Mouse (Mus musculus): ENCODE results near the gene Sdccag8.

The Sdccag8 gene

DNA sequence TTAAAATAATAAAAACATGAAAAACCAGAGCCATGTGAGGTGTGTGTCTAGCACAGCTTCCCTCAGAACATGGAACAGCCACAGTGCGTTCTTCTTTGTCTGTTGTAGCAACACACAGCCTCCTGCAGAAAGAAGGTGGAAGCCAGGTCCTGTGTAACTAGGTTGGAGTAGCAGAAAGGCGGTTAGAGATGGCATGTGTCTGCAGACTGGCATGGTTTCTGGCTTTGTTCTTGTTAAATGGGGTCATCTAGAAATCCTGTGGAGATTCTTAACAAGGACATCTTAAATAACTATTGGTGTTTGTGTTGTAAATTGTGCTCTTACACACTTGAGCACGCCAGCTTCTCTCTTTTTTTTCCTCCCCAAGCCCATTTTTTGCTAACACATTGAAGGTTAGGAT is 181.7 kb downstream of the Sdccag8 start:
- in situ Hi-C loops (cut with MboI; ENCODE audit: unreplicated experiment in 2 of 2): no loop called here

DNA sequence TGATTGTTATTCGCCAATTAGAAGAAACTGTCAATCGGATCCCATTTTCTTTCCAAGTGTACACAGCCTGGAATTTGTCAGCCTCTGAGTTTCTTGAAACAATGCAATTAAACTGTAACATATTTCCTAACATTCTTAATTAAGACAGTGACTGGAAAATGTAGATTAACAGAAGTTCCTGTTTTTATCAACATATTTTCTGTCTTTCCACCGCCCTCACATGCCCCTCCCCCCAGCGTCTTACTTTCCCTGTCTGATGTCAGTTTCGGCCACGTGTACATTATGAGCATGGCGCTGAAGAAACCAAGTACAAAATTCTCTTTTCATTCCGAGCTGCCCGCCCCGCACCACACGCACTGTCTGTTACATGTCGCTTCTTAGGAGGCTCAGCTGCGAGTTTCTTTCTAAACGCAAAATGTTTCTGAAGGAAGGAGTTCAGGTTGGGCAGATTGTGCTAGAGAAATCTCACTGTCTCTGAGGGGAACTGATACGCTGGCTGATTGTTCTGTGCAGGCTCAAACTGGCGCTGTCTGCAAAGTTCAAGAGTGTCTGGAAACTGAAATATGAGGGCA is 182.3 kb downstream of the Sdccag8 start:
- in situ Hi-C loops (cut with MboI; ENCODE audit: unreplicated experiment in 2 of 2): no loop called here

DNA sequence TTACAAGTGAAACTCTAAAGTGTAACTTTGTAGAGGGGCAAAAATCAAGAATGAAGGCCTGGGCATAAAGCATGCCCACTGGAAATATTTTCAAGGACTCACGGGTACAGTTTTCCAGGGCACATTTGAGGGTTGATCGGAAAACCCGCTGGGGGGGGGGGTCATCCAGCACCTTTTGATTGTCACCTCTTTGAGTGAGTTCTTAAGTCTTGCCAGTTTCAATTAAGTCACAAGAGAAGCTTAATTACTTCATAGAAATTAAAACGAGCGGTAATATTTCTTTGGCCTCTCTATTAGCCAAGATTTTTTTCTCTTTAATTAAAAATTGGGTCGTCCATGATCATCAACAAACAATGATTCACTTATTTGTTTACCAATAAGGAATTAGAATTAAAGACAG is 182.8 kb downstream of the Sdccag8 start:
- in situ Hi-C loops (cut with MboI; ENCODE audit: unreplicated experiment in 2 of 2): no loop called here

DNA sequence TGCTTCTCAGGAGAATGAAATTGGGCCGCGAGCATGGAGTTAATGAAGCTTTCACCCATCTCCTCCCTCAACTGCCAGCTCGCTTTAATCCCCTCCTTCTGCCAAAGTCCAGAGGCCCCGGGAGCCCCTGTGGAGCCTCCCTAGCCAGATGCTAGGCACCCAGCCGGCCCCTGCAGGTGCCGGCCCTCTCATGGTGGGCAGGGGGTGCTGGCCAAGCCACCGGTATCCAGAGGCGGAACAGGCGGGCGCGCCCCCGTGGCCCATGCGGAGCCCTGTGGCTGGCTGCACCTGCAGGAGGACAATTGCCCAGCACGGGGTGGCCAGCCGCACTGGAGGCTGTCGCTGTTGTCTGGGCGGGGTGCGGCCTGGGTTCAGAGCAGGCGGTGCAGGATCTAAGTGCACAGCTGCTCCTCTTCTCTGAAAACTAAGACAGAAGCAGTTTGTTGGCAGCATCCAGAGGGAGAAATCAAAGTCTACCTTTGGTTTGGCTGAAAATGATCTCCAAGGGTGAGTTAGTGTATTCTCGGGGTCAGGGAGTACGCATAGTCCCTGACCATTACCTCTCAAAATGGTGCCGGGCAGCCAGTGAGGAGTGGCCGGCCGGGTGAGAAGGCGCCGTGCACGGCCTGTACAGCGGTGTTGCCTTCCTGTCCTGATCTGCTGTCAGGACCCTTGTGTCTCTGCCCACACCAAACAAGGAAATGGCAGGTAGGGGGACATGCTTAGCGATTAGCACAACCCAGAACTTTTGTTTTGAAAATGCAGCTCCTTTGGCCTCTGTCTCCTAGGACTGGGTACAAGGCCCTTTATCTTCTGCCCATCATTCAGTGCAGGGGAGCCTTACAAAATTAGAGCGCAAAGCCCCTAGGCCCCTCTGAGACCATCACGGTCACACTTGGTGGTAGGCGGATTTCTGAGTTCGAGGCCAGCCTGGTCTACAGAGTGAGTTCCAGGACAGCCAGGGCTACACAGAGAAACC is 183.5 kb downstream of the Sdccag8 start:
- in situ Hi-C loops (cut with MboI; ENCODE audit: unreplicated experiment in 2 of 2): no loop called here

DNA sequence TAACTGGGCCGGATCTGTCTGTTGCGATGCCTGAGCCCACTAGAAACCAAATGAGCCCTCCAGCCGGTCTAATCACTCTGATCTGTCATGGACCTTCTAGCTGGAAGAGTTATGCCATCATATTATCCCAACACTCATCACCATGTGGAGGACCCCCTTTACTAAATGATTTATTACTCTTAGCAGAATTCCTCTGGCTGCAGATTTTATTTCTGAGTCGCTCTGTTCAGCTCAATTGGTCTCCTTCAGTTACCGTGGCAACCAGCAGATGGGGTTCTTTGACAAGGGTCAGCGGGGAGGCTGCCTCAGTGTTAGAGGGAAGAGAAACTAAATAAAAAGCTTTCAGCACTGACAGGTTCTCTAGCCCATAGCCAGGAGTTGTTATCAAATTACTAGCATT is 184.6 kb downstream of the Sdccag8 start:
- in situ Hi-C loops (cut with MboI; ENCODE audit: unreplicated experiment in 2 of 2): no loop called here

DNA sequence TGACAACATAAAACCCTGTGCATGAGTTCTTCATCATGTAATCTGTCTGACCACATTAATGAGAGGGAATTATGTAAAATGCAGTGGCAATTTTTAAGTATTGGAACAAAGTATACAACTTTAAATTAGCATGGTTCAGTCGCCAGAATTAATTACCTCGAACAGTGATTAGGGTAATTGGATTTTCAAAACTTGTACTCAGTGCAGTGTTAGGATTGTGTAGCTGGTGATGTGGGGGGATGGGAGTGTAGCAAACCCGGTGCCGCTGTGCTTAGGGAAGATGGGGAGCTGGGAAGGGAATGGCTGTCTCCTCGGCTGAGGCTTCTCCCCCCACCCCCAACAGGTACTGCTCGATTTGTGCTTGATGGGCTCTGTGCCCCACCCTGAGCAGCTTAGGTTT is 188.5 kb downstream of the Sdccag8 start:
- in situ Hi-C loops (cut with MboI; ENCODE audit: unreplicated experiment in 2 of 2): no loop called here

DNA sequence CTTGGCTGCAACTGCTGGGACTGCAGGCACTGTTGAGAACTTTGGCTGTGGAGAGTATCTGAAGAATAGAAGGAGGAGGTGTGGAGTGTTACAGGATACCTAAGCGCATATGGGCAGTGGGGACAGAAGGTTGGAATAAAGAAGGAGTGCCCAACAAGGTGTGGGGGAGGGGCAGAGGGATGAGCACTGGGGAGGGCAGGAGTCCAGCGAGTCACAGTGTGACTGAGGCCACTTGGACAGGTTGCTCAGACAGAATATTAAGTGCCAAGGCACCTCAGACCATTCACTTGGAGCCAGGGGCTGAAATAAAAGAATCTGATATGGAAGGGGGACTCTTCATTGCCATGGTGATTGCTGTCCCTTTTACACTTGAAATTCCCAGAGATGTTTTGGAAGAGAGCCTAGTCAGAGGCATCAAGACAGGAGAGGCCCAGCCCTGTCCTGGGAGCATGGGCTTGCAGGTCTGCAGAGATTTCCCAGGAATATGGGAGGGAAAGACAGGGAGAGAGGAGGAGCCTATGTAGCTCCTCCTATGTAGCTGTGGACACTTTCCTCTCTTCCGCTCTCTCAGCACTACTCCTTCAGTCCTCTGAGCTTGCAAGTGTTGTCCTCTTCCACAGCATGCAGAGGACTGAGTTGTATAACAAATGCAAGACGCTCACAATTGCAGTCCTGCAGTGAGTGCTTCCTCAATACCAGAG is 189.7 kb downstream of the Sdccag8 start:
- in situ Hi-C loops (cut with MboI; ENCODE audit: unreplicated experiment in 2 of 2): no loop called here

DNA sequence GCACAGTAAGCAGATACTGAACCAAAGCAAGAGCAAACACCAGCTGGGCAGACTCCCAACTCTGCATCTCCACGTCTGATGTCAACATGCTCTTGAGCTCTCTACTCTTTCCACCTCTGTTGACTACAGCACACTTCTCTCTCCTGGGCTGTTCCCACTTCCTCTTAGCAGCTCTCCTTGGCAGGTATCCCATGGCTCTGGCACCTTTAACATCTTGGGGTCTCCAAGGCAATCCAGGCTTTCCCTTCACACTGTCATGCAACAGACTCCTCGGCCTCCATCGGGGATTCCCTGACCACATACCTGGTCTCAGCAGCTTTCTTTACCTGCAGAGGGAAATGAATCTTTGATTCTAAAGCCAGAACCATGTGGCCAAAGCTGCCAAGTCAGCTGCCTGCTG is 192.9 kb downstream of the Sdccag8 start:
- in situ Hi-C loops (cut with MboI; ENCODE audit: unreplicated experiment in 2 of 2): no loop called here

DNA sequence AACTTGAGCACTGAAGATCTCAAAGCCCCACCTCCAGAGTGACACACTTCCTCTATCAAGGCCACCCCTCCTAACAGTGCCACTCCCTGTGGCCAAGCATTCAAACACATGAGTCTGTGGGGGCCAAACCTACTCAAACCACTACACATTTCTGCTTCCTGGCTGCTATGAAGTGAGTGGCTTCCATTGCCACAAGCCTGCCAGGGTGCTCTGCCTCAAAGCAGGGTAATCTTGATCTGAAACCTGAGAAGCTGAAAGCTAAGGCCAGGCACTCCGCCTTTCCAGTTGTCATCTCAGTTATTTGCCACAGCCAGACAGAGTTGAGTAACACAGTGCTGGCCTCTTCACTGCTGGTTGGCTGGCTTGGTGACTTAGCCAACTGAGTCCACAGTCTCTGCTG is 194.3 kb downstream of the Sdccag8 start:
- in situ Hi-C loops (cut with MboI; ENCODE audit: unreplicated experiment in 2 of 2): no loop called here

DNA sequence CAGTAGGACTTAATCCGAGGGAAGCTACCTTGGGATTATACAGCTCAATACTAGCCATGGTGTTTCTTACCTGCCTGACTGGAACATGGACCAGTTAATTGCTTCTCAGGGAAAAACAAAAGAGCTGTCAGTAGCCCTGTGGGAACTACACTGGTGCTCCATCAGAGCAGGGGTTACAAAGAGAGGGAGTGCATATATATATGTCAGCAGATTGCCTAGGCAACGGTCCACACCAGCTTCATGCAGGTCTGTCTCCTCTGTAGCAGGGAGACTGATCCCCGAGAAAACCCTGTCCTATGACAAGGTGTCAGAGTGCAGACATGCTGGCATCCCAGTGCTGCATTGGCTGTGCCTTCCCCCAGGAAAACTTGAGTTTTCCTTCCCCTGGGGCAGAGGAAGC is 195.6 kb downstream of the Sdccag8 start:
- in situ Hi-C loops (cut with MboI; ENCODE audit: unreplicated experiment in 2 of 2): no loop called here

DNA sequence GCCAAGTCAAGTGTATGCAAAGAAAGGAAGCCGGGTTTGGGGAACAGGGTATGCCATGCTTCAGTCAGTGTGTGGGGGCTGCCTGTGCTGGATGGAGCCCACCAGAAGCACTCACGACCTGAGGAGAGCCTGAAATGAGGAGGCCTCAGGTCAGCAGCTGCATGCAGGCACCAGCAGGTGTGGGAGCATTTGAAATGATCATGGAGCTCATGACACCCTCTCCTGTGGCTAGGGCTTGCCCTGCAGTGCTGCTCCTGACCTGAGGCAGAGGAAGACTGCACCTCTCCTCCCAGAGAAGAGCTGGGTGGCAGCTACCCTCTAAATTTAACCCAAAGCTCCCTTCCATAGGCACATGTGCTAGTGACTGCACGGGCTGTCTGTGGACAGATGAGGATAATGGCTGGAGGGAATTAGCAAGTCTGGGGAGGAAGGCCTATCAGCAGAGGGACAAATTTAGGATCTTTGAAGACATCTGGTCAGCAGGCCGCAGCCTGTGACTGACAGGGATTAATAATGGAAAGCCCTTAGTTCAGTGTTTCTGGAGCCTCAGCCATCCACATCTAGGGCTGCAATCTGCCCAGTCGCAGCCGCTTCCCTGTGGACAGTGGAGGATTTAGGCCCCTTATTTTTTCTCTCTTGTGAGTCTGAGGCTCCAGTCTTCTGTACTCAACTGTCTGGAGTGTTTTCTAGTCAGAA is 196.3 kb downstream of the Sdccag8 start:
- in situ Hi-C loops (cut with MboI; ENCODE audit: unreplicated experiment in 2 of 2): no loop called here

DNA sequence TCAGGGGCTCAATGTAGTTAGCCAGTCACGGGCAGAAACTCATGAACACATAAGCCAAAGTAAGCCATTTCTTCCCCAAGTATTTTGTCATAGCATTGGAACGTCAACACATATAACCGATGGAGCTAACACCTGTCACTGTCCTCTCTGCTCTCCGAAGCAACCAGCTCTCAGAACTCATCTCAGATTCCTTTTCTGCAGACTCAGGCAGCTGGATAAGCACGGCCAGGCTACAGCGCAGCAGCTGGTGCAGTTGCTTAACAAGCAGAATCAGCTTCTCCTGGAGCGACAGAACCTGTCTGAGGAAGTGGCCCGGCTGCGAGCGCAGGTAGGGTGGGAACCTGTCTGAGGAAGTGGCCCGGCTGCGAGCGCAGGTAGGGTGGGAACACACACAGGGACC is 197.2 kb downstream of the Sdccag8 start:
- in situ Hi-C loops (cut with MboI; ENCODE audit: unreplicated experiment in 2 of 2): no loop called here

DNA sequence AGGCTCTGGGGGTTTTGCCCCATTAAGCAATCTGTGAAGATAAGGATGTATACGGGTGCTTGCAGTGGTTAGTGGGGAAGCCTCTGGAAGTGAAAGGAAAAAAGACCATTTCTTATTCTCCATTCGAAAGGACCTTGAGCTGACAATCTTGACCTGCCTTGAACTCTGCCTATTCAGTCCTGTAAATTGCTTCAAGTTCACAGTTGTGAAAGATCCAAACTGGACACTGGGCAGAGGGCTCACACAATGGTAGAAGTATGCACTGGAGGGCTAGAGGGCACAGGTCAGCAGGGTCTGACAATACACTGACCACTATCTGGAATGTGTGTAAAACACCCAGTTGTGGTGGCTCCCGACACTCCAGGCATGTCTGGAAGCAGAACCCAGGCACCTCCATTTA is 198.3 kb downstream of the Sdccag8 start:
- in situ Hi-C loops (cut with MboI; ENCODE audit: unreplicated experiment in 2 of 2): no loop called here

DNA sequence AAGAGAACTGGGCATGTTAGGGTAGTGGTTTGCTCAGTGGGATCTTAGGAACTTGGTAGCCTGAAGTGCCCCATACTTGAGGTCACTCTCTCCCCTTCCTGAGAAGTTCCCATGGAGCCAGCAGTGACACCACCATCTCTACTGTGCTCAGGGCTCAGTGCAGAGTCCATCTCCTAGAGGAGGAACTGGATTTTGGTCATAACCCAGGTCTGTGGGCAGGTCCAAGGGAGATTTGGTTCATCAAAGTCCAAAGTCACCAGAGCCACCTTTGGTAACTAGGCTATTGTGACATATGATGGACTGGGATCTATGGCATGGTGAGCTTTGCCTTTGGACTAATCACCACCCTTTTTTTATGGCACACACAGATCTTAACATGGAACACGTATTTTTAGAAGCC is 198.9 kb downstream of the Sdccag8 start:
- in situ Hi-C loops (cut with MboI; ENCODE audit: unreplicated experiment in 2 of 2): no loop called here

DNA sequence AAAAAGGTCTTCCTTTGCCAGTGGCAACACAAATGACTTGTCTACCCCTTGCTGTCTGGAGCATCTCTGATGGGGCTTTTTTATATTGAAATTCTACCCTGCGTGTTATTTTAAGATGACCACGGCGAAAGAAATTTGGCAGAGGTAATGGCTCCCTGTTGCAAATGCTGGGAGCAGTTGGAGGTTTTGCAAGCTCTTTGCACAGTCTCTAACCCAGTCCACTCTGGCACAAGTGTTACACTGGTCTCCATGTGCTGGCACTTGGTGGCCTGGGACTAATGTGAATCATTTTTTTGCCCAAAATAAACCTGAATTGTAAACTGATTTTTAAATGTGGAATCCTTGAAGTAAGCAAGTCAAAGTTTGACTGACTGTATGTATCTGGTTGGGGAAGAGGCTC is 199.3 kb downstream of the Sdccag8 start:
- in situ Hi-C loops (cut with MboI; ENCODE audit: unreplicated experiment in 2 of 2): no loop called here

DNA sequence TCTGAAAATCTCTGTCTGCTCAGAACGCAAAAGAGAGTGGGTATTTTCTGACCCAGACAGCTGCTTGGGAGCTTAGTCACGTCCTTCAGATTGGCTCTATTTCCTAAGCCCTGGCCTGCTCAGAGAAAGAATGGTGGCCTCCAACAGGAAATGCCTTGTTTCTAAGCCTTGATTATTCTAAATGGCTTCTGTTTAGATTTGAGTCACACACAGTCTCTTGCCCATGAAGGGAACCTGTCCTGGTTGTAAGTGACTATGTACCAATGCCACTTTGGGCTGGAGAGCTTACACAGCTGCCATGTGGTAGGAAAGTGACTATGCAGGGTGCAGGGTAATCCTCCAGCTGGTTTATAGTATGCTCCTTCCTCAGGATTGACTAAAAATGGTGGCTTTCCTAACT is 199.9 kb downstream of the Sdccag8 start:
- in situ Hi-C loops (cut with MboI; ENCODE audit: unreplicated experiment in 2 of 2): no loop called here

DNA sequence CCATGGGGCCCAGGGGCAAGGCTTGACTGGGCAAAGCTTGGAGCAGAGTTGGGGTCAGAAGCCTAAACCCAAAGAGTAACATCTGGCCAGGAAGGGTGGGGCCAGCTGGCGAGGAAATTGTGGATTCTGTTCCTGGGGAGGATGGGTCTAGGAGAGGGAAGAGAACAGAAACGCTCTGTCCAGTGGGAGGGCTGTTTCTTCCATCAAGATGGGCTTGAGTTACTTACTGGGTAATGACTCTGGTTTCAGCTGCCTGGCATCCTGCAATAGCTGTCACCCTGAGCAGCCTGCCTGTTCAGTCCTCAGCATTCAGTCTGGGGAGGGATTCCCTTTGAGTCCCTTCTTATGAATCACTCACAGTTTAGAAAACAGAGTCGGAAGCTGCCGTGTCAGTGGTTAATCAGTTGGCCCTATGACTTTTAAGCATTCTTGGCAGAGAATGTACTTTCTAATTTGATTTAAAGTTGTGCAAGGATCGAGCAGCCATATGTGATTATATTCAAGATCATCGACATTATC is 200.5 kb downstream of the Sdccag8 start:
- in situ Hi-C loops (cut with MboI; ENCODE audit: unreplicated experiment in 2 of 2): no loop called here

DNA sequence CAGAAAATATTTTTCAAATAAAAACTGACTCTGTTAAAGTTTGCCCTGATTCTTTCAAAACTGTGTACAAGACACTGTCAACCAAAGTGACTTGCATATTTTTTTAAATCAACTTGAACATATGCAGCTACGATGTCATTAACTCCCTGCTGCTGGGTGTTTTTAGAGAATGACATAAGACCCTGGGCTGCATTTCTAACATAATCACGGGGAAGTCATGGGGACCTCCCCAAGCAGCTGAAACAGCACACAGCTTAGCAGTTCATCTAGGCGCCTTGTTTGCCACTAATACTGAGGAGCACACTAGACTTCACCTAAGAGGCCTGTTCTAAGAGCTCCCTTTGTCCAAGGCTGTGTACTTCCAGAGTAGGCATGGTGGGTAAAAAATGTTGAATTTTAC is 201.5 kb downstream of the Sdccag8 start:
- in situ Hi-C loops (cut with MboI; ENCODE audit: unreplicated experiment in 2 of 2): no loop called here

DNA sequence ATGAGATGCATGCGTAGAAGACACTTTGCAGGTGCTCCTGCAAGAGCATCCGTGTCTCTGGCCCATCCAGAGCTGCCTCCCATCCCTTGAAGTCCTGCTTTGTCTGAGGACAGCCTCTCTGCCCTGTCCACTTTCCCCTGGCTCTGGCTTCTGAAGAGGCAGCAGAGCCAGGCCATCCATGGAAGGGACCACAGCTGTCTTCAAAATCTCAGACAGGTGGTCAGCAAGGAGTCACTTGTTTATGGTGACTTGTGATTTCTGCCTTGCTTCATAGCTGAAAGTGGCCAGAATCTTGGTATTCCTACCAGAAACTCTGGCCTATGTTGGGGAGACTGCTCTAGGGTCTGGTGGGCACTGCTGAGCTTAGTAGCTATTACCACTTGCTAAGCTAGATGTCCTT is 202.3 kb downstream of the Sdccag8 start:
- in situ Hi-C loops (cut with MboI; ENCODE audit: unreplicated experiment in 2 of 2): no loop called here

DNA sequence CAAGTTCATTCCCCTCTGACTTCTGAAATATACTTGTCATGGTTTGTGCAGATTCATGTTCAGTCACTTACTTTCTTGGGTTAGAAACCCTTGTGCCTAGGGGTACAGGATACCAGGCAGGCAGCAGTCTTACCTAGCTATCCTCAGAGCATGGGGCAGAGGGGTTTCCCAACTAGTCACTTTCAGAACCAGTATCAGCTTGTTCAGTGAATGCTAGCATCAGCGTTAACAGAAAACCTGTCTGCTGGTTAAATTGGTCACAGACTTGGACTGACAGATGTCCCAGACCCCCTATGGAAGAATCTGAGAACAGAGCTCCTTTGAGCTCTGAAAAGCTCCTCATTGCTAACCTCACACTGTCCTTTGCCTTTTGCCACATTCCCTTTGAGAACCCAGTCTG is 204.3 kb downstream of the Sdccag8 start:
- in situ Hi-C loops (cut with MboI; ENCODE audit: unreplicated experiment in 2 of 2): no loop called here

DNA sequence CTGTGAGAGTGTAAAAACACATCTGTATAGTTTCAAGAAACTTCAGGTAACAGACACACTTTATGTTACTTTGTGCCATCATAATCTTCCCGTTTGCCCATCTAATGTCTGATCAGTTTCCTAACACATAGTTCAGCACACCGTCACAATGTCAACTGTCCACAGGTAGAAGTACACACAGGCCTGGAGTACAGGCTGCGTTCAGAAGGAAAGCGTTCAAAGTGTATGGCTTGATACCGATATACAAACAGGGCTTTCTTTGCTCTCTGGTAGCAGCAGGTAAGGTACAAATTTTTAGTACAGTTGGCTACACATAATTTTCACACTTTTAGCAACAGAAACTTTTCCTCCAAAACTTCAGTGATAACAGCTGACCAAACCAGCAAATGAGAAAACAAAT is 205.2 kb downstream of the Sdccag8 start:
- in situ Hi-C loops (cut with MboI; ENCODE audit: unreplicated experiment in 2 of 2): no loop called here

Data from v-Abl transformed pro-B cells (cell line).